Mouse (Mus musculus): ENCODE data around the gene 1700016K19Rik. TPM values are rescaled to one million over a fixed set of nuclear protein-coding genes. Genes with fewer than 3 reads are reported as not detected.

1700016K19Rik gene
- polyA plus RNA-seq (2012; ENCODE audit: insufficient read depth, low replicate concordance) = 0.40 TPM in 1 of 2 replicates, not detected in the other

DNA sequence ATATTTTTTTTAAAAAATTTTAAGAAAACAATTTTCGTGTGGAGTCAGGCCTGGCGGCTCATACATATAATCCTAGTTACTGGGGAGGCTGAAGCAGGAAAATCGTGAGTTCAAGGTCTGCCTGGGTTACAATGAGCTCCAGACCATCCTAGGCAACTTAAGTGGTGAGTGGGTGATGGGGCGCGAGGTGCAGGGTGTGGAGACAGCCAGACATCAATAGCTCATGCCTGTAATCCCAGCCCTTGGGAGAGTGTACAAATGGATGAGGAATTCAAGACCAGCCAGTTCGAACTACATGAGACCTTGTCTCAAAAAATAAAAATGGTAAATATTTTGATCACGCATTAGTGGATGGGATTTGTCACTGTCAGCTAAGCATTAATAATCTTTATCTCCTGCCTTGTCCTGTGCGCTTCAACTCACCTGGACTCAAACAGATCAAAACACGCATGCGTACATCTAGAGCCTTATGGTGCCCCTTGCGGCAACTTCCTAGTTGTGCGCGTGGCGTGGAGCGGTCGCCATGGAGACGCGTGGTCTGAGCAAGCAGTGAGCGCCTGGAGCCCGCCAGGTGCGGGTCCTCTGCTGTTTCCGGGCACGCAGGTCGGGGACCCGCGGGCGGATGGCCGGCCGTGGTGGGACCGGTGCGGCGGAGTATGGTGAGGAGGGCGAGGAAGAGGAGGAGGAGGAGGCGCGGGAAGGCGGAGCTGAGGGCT lies at the start of gene 1700016K19Rik:
TSS of gene 1700016K19Rik (plus strand) at position 473 of the 716 bp plus-strand sequence.
- Histone ChIP-seq H3K4me1 (peaks cover 45% of the 10 kb centered on the region), H3K9me3 (no peaks in the 10 kb centered on the region), H3K27me3 (replicated peaks) (peaks cover 37% of the 10 kb centered on the region), H3K4me3 (replicated peaks) (peak within 1 kb of the TSS; percentile 92), H3K36me3 (replicated peaks; ENCODE audit: low read length) (no peaks in the 10 kb centered on the region)
- TF ChIP-seq GATA1 (IDR thresholded peaks at IDR 0.05; ENCODE audit: borderline replicate concordance, low read length) (no peak), FLI1 (IDR thresholded peaks at IDR 0.05; ENCODE audit: low read length) (no peak)

- Histone ChIP-seq H3K9me3 (peaks cover 3% of the 10 kb centered on the region), H3K4me1 (peaks cover 27% of the 10 kb centered on the region), H3K4me3 (replicated peaks) (no peak overlapping the region), H3K27me3 (replicated peaks) (peaks cover 66% of the 10 kb centered on the region), H3K36me3 (replicated peaks; ENCODE audit: low read length) (no peaks in the 10 kb centered on the region)
- TF ChIP-seq GATA1 (IDR thresholded peaks at IDR 0.05; ENCODE audit: borderline replicate concordance, low read length) (no peak), FLI1 (IDR thresholded peaks at IDR 0.05; ENCODE audit: low read length) (no peak)
Observed at GRCm38 (mm10) chr11:75950459-75950858, 49.3 kb upstream of the 1700016K19Rik start.

DNA sequence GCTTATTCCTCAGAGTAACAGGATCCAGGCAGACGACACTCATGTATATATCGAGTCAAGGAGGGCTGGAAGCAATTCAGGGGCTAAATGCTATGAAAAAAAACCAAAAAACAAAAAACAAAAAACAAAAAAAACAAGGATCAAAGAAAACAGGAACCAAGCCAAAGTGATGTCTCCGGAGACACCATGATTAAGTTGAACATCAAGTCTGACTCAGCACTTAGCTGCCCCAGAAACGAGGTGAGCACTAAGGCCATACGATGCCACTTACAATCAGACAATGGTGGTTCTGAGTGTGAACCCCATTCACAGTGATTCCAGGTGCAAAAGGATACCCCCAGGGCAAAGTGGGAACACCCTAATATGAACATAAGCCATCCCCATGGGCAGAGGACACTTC lies 47.8 kb upstream of the 1700016K19Rik start:
- Histone ChIP-seq H3K9me3 (peaks cover 3% of the 10 kb centered on the region), H3K36me3 (replicated peaks; ENCODE audit: low read length) (no peaks in the 10 kb centered on the region), H3K4me3 (replicated peaks) (no peak overlapping the region), H3K27me3 (replicated peaks) (peaks cover 70% of the 10 kb centered on the region), H3K4me1 (peaks cover 19% of the 10 kb centered on the region)
- TF ChIP-seq FLI1 (IDR thresholded peaks at IDR 0.05; ENCODE audit: low read length) (no peak), GATA1 (IDR thresholded peaks at IDR 0.05; ENCODE audit: borderline replicate concordance, low read length) (no peak)

DNA sequence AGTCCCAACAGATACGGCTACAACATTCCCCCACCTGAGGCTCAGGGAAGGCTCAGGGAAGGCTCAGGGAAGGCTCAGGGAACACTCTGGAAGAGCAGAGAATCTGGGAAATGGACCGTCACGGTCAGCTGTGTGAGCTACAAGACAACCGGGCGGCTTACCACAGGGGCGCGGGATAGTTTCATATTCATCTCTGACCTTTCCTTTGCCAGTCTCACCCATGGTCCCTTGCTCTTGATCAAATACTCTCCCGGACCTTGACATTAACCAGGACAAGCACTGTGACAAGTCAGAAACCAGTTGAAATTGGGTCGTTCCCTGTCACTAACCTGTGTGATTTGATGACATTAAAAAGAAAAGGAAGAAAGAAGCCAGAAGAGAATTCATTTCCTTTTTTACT lies 44.8 kb upstream of the 1700016K19Rik start:
- Histone ChIP-seq H3K9me3 (peaks cover 3% of the 10 kb centered on the region), H3K36me3 (replicated peaks; ENCODE audit: low read length) (no peaks in the 10 kb centered on the region), H3K27me3 (replicated peaks) (peaks cover 72% of the 10 kb centered on the region), H3K4me3 (replicated peaks) (no peak overlapping the region), H3K4me1 (peaks cover 11% of the 10 kb centered on the region)
- TF ChIP-seq GATA1 (IDR thresholded peaks at IDR 0.05; ENCODE audit: borderline replicate concordance, low read length) (no peak), FLI1 (IDR thresholded peaks at IDR 0.05; ENCODE audit: low read length) (no peak)

- Histone ChIP-seq H3K4me3 (replicated peaks) (no peak overlapping the region), H3K9me3 (peaks cover 14% of the 10 kb centered on the region), H3K36me3 (replicated peaks; ENCODE audit: low read length) (no peaks in the 10 kb centered on the region), H3K27me3 (replicated peaks) (peaks cover 74% of the 10 kb centered on the region), H3K4me1 (peaks cover 8% of the 10 kb centered on the region; the same call in 1 of the 2 replicates)
- no peak for TF ChIP-seq GATA1 (IDR thresholded peaks at IDR 0.05; ENCODE audit: borderline replicate concordance, low read length)
- no peak for TF ChIP-seq FLI1 (IDR thresholded peaks at IDR 0.05; ENCODE audit: low read length)
Observed at GRCm38 (mm10) chr11:75956651-75957050, 43.1 kb upstream of the 1700016K19Rik start.

- TF ChIP-seq FLI1 (IDR thresholded peaks at IDR 0.05; ENCODE audit: low read length) (no peak), GATA1 (IDR thresholded peaks at IDR 0.05; ENCODE audit: borderline replicate concordance, low read length) (no peak)
- H3K9me3 ChIP-seq = peaks cover 14% of the 10 kb centered on the region
- H3K27me3 ChIP-seq (replicated peaks) = peaks cover 75% of the 10 kb centered on the region
- peaks cover 8% of the 10 kb centered on the region; the same call in 1 of the 2 replicates for H3K4me1 ChIP-seq
- no peaks in the 10 kb centered on the region for H3K36me3 ChIP-seq (replicated peaks; ENCODE audit: low read length)
- no peak overlapping the region for H3K4me3 ChIP-seq (replicated peaks)
Observed at GRCm38 (mm10) chr11:75957124-75957832, 42.4 kb upstream of the 1700016K19Rik start.

DNA sequence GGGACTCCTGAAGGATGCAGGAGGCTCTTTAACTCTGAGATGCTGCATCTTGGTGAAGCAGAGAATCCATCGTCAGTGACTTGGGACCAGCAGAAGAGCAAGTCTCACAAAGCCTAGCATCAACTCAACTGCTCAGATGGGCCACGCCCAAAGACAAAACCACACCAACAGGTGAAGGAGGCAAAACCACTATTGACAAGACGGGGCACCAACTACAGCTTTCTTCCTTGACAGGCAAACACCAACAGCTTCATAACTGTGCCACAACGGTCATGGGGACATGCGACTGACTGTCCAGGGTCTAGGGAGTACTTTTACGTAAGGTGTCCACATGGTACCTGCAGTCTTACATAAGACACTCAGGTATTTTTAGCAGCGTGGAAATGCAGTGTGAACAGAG lies 37.9 kb upstream of the 1700016K19Rik start:
- Histone ChIP-seq H3K36me3 (replicated peaks; ENCODE audit: low read length) (no peaks in the 10 kb centered on the region), H3K4me1 (peaks cover 16% of the 10 kb centered on the region), H3K4me3 (replicated peaks) (no peak overlapping the region), H3K9me3 (peaks cover 11% of the 10 kb centered on the region), H3K27me3 (replicated peaks) (peaks cover 82% of the 10 kb centered on the region)
- no peak for TF ChIP-seq FLI1 (IDR thresholded peaks at IDR 0.05; ENCODE audit: low read length)
- no peak for TF ChIP-seq GATA1 (IDR thresholded peaks at IDR 0.05; ENCODE audit: borderline replicate concordance, low read length)

DNA sequence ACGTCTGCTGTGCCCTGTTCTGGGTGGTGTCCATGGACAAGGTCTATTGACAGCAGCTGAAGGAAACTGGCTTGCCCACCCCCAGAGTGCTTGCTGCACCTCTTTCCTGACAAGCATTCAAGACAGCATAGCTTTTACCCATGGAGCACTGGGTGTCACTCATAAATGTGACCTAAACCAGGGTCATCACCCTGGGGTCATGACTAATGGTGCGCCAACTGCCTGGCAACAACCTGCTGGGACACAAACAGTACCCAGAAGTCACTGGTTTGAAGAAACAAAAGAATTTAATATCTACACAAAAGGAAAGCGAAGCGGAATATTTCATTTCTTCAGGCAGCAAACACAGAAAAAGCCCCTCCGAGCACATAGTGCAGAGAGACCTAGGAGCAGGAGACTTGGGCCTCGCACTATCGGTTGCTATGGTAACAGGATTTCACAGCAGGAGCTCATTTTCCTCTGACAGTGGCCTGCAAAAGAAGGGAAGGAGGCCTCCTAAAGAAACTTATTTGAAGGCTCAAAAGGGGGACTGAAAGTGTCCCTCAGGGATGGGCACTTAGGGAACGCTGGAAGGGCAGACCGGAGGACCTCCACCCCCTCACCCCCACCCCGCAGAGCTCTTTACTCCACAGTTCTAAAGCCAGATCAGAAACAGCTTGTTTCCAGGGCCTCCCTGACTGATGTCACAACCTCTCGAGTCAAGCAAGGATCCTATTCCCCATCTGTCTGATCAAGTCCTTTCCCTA lies 35.8 kb upstream of the 1700016K19Rik start:
- Histone ChIP-seq H3K27me3 (replicated peaks) (peaks cover 83% of the 10 kb centered on the region), H3K4me3 (replicated peaks) (no peak overlapping the region), H3K36me3 (replicated peaks; ENCODE audit: low read length) (no peaks in the 10 kb centered on the region), H3K9me3 (peaks cover 11% of the 10 kb centered on the region), H3K4me1 (peaks cover 17% of the 10 kb centered on the region)
- no peak for TF ChIP-seq FLI1 (IDR thresholded peaks at IDR 0.05; ENCODE audit: low read length)
- no peak for TF ChIP-seq GATA1 (IDR thresholded peaks at IDR 0.05; ENCODE audit: borderline replicate concordance, low read length)

DNA sequence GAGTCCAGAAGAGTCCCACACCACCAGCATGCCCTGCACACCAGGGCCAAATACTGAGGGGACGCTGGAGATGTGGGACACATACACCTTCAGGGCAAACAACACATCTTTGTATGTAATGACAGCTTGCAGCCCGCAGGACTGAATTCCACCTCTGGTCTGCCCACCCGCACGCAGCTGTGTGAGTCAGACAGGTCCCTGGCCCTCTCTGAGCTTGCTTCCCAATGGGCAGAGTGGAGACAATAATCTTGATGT lies 35.3 kb upstream of the 1700016K19Rik start:
- H3K36me3 ChIP-seq (replicated peaks; ENCODE audit: low read length) = no peaks in the 10 kb centered on the region
- no peak overlapping the region for H3K4me3 ChIP-seq (replicated peaks)
- H3K4me1 ChIP-seq = peaks cover 17% of the 10 kb centered on the region
- peaks cover 11% of the 10 kb centered on the region for H3K9me3 ChIP-seq
- TF ChIP-seq FLI1 (IDR thresholded peaks at IDR 0.05; ENCODE audit: low read length) = no peak
- no peak for TF ChIP-seq GATA1 (IDR thresholded peaks at IDR 0.05; ENCODE audit: borderline replicate concordance, low read length)
- H3K27me3 ChIP-seq (replicated peaks) = peaks cover 85% of the 10 kb centered on the region

Measured in megakaryocyte, embryonic 14.5 days (primary cell).